Mouse (Mus musculus) CH12.LX (cell line): ENCODE data around the gene Ccdc89. TPM values are rescaled to one million over a fixed set of nuclear protein-coding genes. Genes with fewer than 3 reads are reported as not detected.

Experiments used
- DNase-seq: peaks from one replicate; pipeline ENCODE4 v3.0.0-alpha.2; 2013; ENCODE audit errors: extremely low read depth
- H3K27ac ChIP-seq: 2 replicates; pipeline ENCODE4 v1.5.1; 2012; ENCODE audit warnings: low read depth, mild to moderate bottlenecking, control low read depth, moderate library complexity; ENCODE audit not compliant: insufficient read depth
- H3K27me3 ChIP-seq: replicated peaks from 2 replicates; pipeline ENCODE3; 2012; ENCODE audit warnings: inconsistent platforms
- H3K36me3 ChIP-seq, 2 experiments: replicated peaks in 1 of 2; 2 replicates each; pipeline versions ENCODE3 to v1.6.1; 2012; ENCODE audit warnings: inconsistent platforms in 1 of 2, low read length in 1 of 2, mild to moderate bottlenecking in 1 of 2, mixed read lengths in 1 of 2, moderate library complexity in 1 of 2; ENCODE audit not compliant: control insufficient read depth in 1 of 2, insufficient read depth in 1 of 2
- H3K4me1 ChIP-seq, 2 experiments: 2 replicates each; pipeline ENCODE4 v1.6.1; 2012; ENCODE audit warnings: inconsistent platforms in 1 of 2, moderate library complexity in 1 of 2; ENCODE audit not compliant: insufficient read depth in 2 of 2, control insufficient read depth in 1 of 2
- H3K4me2 ChIP-seq: 2 replicates; pipeline ENCODE4 v1.6.1; 2012; ENCODE audit warnings: low read depth, mild to moderate bottlenecking, control low read depth; ENCODE audit not compliant: poor library complexity, insufficient read depth, severe bottlenecking
- H3K4me3 ChIP-seq, 3 experiments: fragments of 150-350 bp in 1 of 3; sonication (generic) in 1 of 3; replicated peaks in 1 of 3; 2 replicates each; pipeline versions ENCODE3 to v1.5.1; 2011 to 2012; ENCODE audit warnings: low read depth in 2 of 3, low read length in 2 of 3, mild to moderate bottlenecking in 2 of 3, moderate library complexity in 2 of 3, control low read depth in 1 of 3, improper control_type of control experiment in 1 of 3, inconsistent platforms in 1 of 3, mixed read lengths in 1 of 3; ENCODE audit not compliant: poor library complexity in 1 of 3
- H3K79me2 ChIP-seq: replicated peaks from 2 replicates; pipeline ENCODE4 v1.6.1; 2012; ENCODE audit warnings: mild to moderate bottlenecking, moderate library complexity; ENCODE audit not compliant: control insufficient read depth, poor library complexity, insufficient read depth, severe bottlenecking; ENCODE audit errors: extremely low read depth
- H3K9ac ChIP-seq: 2 replicates; pipeline ENCODE4 v1.6.1; 2012; ENCODE audit warnings: low read depth, mild to moderate bottlenecking, control low read depth, moderate library complexity; ENCODE audit not compliant: insufficient read depth
- H3K9me3 ChIP-seq: replicated peaks from 2 replicates; pipeline ENCODE3; 2012; ENCODE audit warnings: low read length, inconsistent platforms, mixed read lengths
- BHLHE40 ChIP-seq: IDR thresholded peaks from 2 replicates; pipeline ENCODE4 v1.6.1; 2011; ENCODE audit warnings: mild to moderate bottlenecking, low read depth, low read length, improper control_type of control experiment
- CHD1 ChIP-seq: IDR thresholded peaks from 2 replicates; pipeline ENCODE4 v1.6.1; 2012; ENCODE audit warnings: low read depth, low read length, improper control_type of control experiment, inconsistent platforms
- CTCF ChIP-seq, 2 experiments: IDR thresholded peaks in 1 of 2; conservative IDR thresholded peaks in 1 of 2; 2 replicates each; pipeline ENCODE4 v1.5.1; 2011 to 2012; ENCODE audit warnings: low read depth in 2 of 2, low read length in 2 of 2, improper control_type of control experiment in 1 of 2, inconsistent platforms in 1 of 2, mild to moderate bottlenecking in 1 of 2, moderate library complexity in 1 of 2
- E2F4 ChIP-seq: IDR thresholded peaks from 2 replicates; pipeline ENCODE4 v1.6.1; 2011; ENCODE audit warnings: low read depth, low read length, improper control_type of control experiment; ENCODE audit not compliant: insufficient replicate concordance
- ELF1 ChIP-seq: IDR thresholded peaks from 2 replicates; pipeline ENCODE4 v1.6.1; 2014; ENCODE audit warnings: low read depth, mild to moderate bottlenecking, inconsistent platforms, low read length, improper control_type of control experiment
- EP300 ChIP-seq: IDR thresholded peaks from 2 replicates; pipeline ENCODE4 v1.6.1; 2011; ENCODE audit warnings: low read length, improper control_type of control experiment
- ETS1 ChIP-seq: conservative IDR thresholded peaks from 2 replicates; pipeline ENCODE4 v1.6.1; 2012; ENCODE audit warnings: low read depth, mild to moderate bottlenecking, inconsistent platforms, low read length, improper control_type of control experiment, moderate library complexity
- GABPA ChIP-seq: IDR thresholded peaks from 2 replicates; pipeline ENCODE4 v1.6.1; 2012; ENCODE audit warnings: low read depth, low read length, improper control_type of control experiment, inconsistent platforms; ENCODE audit not compliant: insufficient replicate concordance
- HCFC1 ChIP-seq: IDR thresholded peaks from 2 replicates; pipeline ENCODE4 v1.6.1; 2012; ENCODE audit warnings: low read depth, mild to moderate bottlenecking, inconsistent platforms, low read length, improper control_type of control experiment
- IRF4 ChIP-seq: IDR thresholded peaks from 2 replicates; pipeline ENCODE4 v1.6.1; 2014; ENCODE audit warnings: low read depth, mild to moderate bottlenecking, inconsistent platforms, low read length, improper control_type of control experiment
- JUN ChIP-seq: IDR thresholded peaks from 2 replicates; pipeline ENCODE4 v1.6.1; 2011; ENCODE audit warnings: low read depth, mild to moderate bottlenecking, low read length, improper control_type of control experiment, moderate library complexity; ENCODE audit not compliant: insufficient read depth
- JUND ChIP-seq: conservative IDR thresholded peaks from 2 replicates; pipeline ENCODE4 v1.6.1; 2011; ENCODE audit warnings: low read depth, low read length, improper control_type of control experiment
- MAFK ChIP-seq: IDR thresholded peaks from 2 replicates; pipeline ENCODE4 v1.6.1; 2011; ENCODE audit warnings: low read length, improper control_type of control experiment; ENCODE audit not compliant: insufficient replicate concordance
- MAZ ChIP-seq: IDR thresholded peaks from 2 replicates; pipeline ENCODE4 v1.6.1; 2012; ENCODE audit warnings: low read depth, mild to moderate bottlenecking, inconsistent platforms, low read length, improper control_type of control experiment, moderate library complexity
- MEF2A ChIP-seq: IDR thresholded peaks from 2 replicates; pipeline ENCODE4 v1.6.1; 2014; ENCODE audit warnings: low read depth, mild to moderate bottlenecking, inconsistent platforms, low read length, improper control_type of control experiment, borderline replicate concordance
- MXI1 ChIP-seq: IDR thresholded peaks from 2 replicates; pipeline ENCODE4 v1.6.1; 2011; ENCODE audit warnings: mild to moderate bottlenecking, low read depth, low read length, improper control_type of control experiment
- MYC ChIP-seq: IDR thresholded peaks from 2 replicates; pipeline ENCODE4 v1.6.1; 2011; ENCODE audit warnings: low read depth, mild to moderate bottlenecking, improper control_type of control experiment, low read length
- NELFE ChIP-seq: IDR thresholded peaks from 2 replicates; pipeline ENCODE4 v1.6.1; 2011; ENCODE audit warnings: low read depth, low read length, improper control_type of control experiment
- NRF1 ChIP-seq: IDR thresholded peaks from 2 replicates; pipeline ENCODE4 v1.6.1; 2014; ENCODE audit warnings: low read depth, mild to moderate bottlenecking, inconsistent platforms, low read length, improper control_type of control experiment, moderate library complexity
- POLR2A ChIP-seq: IDR thresholded peaks from 2 replicates; pipeline ENCODE4 v1.6.1; 2011; ENCODE audit warnings: low read depth, mild to moderate bottlenecking, improper control_type of control experiment, low read length
- POLR2AphosphoS2 ChIP-seq: IDR thresholded peaks from 2 replicates; pipeline ENCODE4 v1.6.1; 2011; ENCODE audit warnings: low read depth, low read length, improper control_type of control experiment
- RCOR1 ChIP-seq: conservative IDR thresholded peaks from 2 replicates; pipeline ENCODE4 v1.6.1; 2012; ENCODE audit warnings: low read depth, mild to moderate bottlenecking, inconsistent platforms, low read length, improper control_type of control experiment
- SIN3A ChIP-seq: IDR thresholded peaks from 2 replicates; pipeline ENCODE4 v1.6.1; 2012; ENCODE audit warnings: low read length, improper control_type of control experiment, inconsistent platforms
- SMC3 ChIP-seq: IDR thresholded peaks from 2 replicates; pipeline ENCODE4 v1.6.1; 2011; ENCODE audit warnings: low read depth, low read length, improper control_type of control experiment
- TBP ChIP-seq: conservative IDR thresholded peaks from 2 replicates; pipeline ENCODE4 v1.6.1; 2011; ENCODE audit warnings: low read depth, low read length, improper control_type of control experiment
- TCF12 ChIP-seq: IDR thresholded peaks from 2 replicates; pipeline ENCODE4 v1.6.1; 2014; ENCODE audit warnings: low read depth, mild to moderate bottlenecking, inconsistent platforms, low read length, improper control_type of control experiment
- UBTF ChIP-seq: IDR thresholded peaks from 2 replicates; pipeline ENCODE4 v1.6.1; 2012; ENCODE audit warnings: low read depth, mild to moderate bottlenecking, inconsistent platforms, low read length, improper control_type of control experiment, moderate library complexity
- USF1 ChIP-seq: IDR thresholded peaks from 2 replicates; pipeline ENCODE4 v1.6.1; 2014; ENCODE audit warnings: low read depth, mild to moderate bottlenecking, inconsistent platforms, low read length, improper control_type of control experiment
- USF2 ChIP-seq: conservative IDR thresholded peaks from 2 replicates; pipeline ENCODE4 v1.6.1; 2011; ENCODE audit warnings: low read depth, low read length, improper control_type of control experiment
- ZC3H11A ChIP-seq: IDR thresholded peaks from 2 replicates; pipeline ENCODE4 v1.6.1; 2012; ENCODE audit warnings: low read depth, mild to moderate bottlenecking, inconsistent platforms, low read length, improper control_type of control experiment
- ZMIZ1 ChIP-seq: IDR thresholded peaks from 2 replicates; pipeline ENCODE4 v1.6.1; 2012; ENCODE audit warnings: low read depth, mild to moderate bottlenecking, inconsistent platforms, low read length, improper control_type of control experiment
- ZNF384 ChIP-seq: IDR thresholded peaks from 2 replicates; pipeline ENCODE4 v1.6.1; 2012; ENCODE audit warnings: low read depth, low read length, improper control_type of control experiment, inconsistent platforms
- dilution Hi-C: fragments of 300-500 bp; cut with MboI; formaldehyde crosslinking; loops from 2 replicates; pipeline ENCODE4 v1.14.3; 2020; ENCODE audit warnings: low sequenced_read_pairs; ENCODE audit not compliant: extremely low pct_unique_long_range_greater_than_20kb, extremely low pct_ligation_motif_present
- in situ Hi-C: fragments of 300-500 bp; cut with MboI; formaldehyde crosslinking; loops from 3 replicates; pipeline ENCODE4 v1.14.3; 2019; ENCODE audit warnings: low sequenced_read_pairs, low pct_ligation_motif_present, low pct_unique_long_range_greater_than_20kb, mixed read lengths
- polyA plus RNA-seq: library from polyadenylated mRNA; unstranded; fragments of >175 nt; gene quantifications from 2 replicates; pipeline ENCODE4 v1.2.1, GENCODE M21; 2012; ENCODE audit warnings: low read depth; ENCODE audit not compliant: insufficient read length
- total RNA-seq, 2 experiments: library from RNA; depleted of rRNA; stranded (reverse); fragments of 300-350 nt in 1 of 2; fragments of >200 nt in 1 of 2; gene quantifications; 2 replicates each; pipeline ENCODE4 v1.2.3; 2012 to 2014

The Ccdc89 gene
- total and polyA plus RNA-seq, 3 experiments = not detected

DNA sequence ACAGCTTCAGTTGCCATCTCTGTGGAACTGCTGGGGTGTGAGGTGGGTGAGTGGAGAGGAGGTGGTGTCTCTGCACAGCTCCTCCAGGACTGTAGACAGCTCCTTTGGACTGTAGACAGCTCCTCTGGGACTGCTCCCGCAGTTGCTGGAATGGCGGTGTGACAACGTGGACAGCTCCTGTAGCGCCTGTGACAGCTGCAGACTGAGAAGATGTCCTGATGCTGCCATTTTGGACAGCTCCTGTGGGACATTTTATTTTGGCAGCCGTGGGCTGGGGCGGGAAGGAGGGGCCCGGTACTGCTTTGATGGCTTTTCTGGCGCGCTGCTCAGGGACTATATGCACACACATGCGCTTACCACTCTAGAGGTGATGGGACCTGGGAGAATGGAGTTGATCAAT lies 34.0 kb downstream of the Ccdc89 start:
- dilution Hi-C loops = no loop called here
- no peak overlapping the region for H3K9ac ChIP-seq
- peaks cover 0 to 7% of the 10 kb centered on the region in 2 experiments; a peak in 2 of 4 replicates for H3K4me1 ChIP-seq
- in situ Hi-C loops = no loop called here
- no peaks in the 10 kb centered on the region for H3K36me3 ChIP-seq
- no peak overlapping the region for H3K4me2 ChIP-seq
- H3K27ac ChIP-seq = no peak overlapping the region
- peaks cover 10% of the 10 kb centered on the region for H3K79me2 ChIP-seq
- H3K27me3 ChIP-seq = no peaks in the 10 kb centered on the region
- no peak for TF ChIP-seq TBP
- no peak for TF ChIP-seq MEF2A
- no peak for TF ChIP-seq SIN3A
- no peak for TF ChIP-seq MAFK
- no peak for TF ChIP-seq SMC3
- no peak for TF ChIP-seq JUN
- no peak for TF ChIP-seq USF2
- TF ChIP-seq IRF4 = no peak
- no peak for TF ChIP-seq EP300
- TF ChIP-seq ETS1 = no peak
- no peak for TF ChIP-seq BHLHE40
- no peak for TF ChIP-seq ZMIZ1
- H3K4me3 ChIP-seq = no peak overlapping the region
- no peak for DNase-seq
- H3K9me3 ChIP-seq = no peaks in the 10 kb centered on the region

DNA sequence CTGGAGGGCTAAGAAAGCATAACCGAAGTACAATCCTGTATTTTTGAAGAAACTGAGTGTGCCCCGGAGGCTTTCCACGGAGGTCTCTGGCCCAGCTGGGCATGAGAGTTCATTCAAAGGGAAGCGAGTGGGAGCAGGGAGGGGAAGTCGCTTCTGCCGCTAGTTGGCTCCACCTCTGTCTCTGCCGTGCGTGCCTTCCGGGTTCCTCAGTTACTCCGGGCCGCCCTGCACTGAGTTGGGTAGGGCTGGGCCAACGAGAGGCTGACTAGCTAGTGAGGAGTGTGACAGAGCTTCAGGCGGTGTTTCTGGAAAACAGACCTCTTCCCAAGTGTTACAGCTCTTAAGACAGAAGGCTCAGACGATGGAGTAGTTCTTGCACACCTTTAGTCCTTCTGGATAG lies 34.6 kb downstream of the Ccdc89 start:
- Histone ChIP-seq H3K4me1 (peaks cover 0 to 2% of the 10 kb centered on the region in 2 experiments; a peak in 2 of 4 replicates), H3K4me3 (peak overlapping the region in 1 of 3 experiments; percentile 39), H3K27me3 (no peaks in the 10 kb centered on the region), H3K36me3 (no peaks in the 10 kb centered on the region), H3K9ac (peak overlapping the region; percentile 51), H3K4me2 (peak overlapping the region; percentile 72), H3K9me3 (no peaks in the 10 kb centered on the region), H3K27ac (no peak overlapping the region), H3K79me2 (peaks cover 6% of the 10 kb centered on the region)
- in situ Hi-C loops (no loop called here), dilution Hi-C loops (no loop called here)
- DNase-seq = no peak
- TF ChIP-seq USF2 = no peak
- TF ChIP-seq MEF2A = no peak
- TF ChIP-seq IRF4 = 0 out of 2 replicates have a peak, but pooled peaks have one; percentile 19
- no peak for TF ChIP-seq TBP
- no peak for TF ChIP-seq E2F4
- no peak for TF ChIP-seq ZC3H11A
- no peak for TF ChIP-seq NRF1
- TF ChIP-seq MXI1 = 0 out of 2 replicates have a peak, but pooled peaks have one; percentile 36
- TF ChIP-seq JUND = no peak
- TF ChIP-seq MAFK = no peak
- 0 out of 2 replicates have a peak, but pooled peaks have one; percentile 37 for TF ChIP-seq MYC
- no peak for TF ChIP-seq UBTF
- peak in 1 of 2 experiments; percentile 60; a peak in 2 of 4 replicates for TF ChIP-seq CTCF (conservative IDR thresholded peaks at IDR 0.05 in 1 of 2, IDR thresholded peaks at IDR 0.05 in 1 of 2; ENCODE audit: low read depth in 2 of 2, low read length in 2 of 2)
- no peak for TF ChIP-seq SIN3A
- no peak for TF ChIP-seq ZNF384
- TF ChIP-seq RCOR1 = no peak
- peak; percentile 51 for TF ChIP-seq TCF12
- TF ChIP-seq GABPA = no peak
- no peak for TF ChIP-seq ETS1
- TF ChIP-seq BHLHE40 = no peak
- no peak for TF ChIP-seq MAZ
- peak; percentile 55 for TF ChIP-seq HCFC1
- peak; percentile 76 for TF ChIP-seq POLR2A
- TF ChIP-seq EP300 = no peak
- no peak for TF ChIP-seq CHD1
- no peak for TF ChIP-seq JUN
- peak; percentile 95 for TF ChIP-seq ELF1
- no peak for TF ChIP-seq POLR2AphosphoS2
- TF ChIP-seq NELFE = peak; percentile 57
- no peak for TF ChIP-seq USF1
